Mouse (Mus musculus) heart, adult 8-10 months (tissue): ENCODE results near the gene Noxa1. TPM values are rescaled to one million over a fixed set of nuclear protein-coding genes. Genes with fewer than 3 reads are reported as not detected.

Source experiments
- DNase-seq: peaks from one replicate; pipeline ENCODE4 v3.0.0; 2022; ENCODE audit warnings: low spot score
- total RNA-seq, 4 experiments: library from RNA; stranded (reverse); gene quantifications; 2 replicates each; pipeline ENCODE4 v1.2.4; 2022

Gene Noxa1
- total RNA-seq, 4 experiments from 2014 or later = not detected

GRCm38 (mm10) chr2:25098005-25098615, 3.2 kb upstream of the Noxa1 start:
- no peak for DNase-seq

DNA sequence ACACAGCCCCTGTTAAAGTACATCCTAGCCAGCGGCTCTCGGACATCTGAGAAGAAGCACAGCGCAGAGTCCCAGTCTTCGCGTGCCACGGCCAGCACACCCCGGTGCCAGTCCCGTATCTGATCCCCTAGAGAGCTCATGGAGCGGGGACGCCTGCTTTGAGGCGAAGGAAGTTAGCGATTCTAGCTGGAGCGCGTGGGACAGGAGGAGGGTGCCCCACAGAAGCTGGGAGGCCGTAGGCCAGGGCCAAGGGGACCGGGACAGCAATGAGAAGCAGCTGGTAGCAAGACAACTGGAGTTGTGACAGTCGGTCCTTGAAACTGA, 202 bp downstream of the Noxa1 start:
- no peak for DNase-seq

DNA sequence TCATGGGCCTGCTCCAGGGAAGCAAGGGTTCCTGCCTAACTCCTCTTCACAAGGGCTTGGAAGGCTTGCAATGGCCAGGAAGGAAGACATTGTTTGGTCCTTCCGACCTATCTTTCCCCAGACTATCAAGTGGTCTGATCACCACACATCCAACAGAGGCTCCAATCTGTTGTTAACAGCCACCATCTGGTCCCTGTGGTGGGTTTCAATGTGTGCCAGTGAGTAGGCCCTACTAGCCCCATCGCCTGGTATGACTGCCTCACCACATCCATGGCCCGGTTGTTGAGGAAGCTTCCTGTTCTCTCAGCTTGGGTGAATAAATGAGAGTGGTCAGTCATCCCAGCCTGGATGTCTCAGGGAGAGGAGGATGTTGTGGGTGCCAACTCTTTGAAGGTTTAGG, 6.3 kb downstream of the Noxa1 start:
- DNase-seq = no peak

- DNase-seq = no peak
Observed at GRCm38 (mm10) chr2:25087842-25088241, 7.1 kb downstream of the Noxa1 start.

DNA sequence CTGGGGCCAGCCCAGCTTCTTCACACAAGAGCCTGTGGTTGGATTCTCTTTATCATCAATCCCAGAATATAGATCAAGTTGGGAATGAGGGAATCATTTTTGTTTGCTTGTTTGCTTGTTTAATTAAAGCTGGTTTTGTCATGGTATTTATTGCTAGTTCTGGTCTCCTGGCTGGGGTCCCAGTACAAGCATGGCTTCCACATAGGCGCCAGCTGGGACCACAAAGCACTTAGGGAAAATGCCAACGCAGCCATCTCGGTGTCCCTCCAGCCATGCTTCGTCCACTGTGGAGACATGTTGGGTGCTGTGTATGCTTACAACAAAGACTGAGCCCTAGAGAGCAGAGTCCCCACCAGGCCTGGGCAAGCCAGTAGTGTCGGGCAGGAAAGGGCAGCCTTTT, 9.4 kb downstream of the Noxa1 start:
- DNase-seq = no peak

- no peak for DNase-seq
Observed at GRCm38 (mm10) chr2:25083697-25084096, 11.3 kb downstream of the Noxa1 start.

GRCm38 (mm10) chr2:25080076-25080475, 14.9 kb downstream of the Noxa1 start, which contains the start of gene Entpd8:
Gene Entpd8 (plus strand): TSS chr2:25080304.
- no peak for DNase-seq

- DNase-seq = no peak
Observed at GRCm38 (mm10) chr2:25078967-25079366, 16.0 kb downstream of the Noxa1 start.

GRCm38 (mm10) chr2:25075506-25075905, 19.4 kb downstream of the Noxa1 start:
- no peak for DNase-seq

DNA sequence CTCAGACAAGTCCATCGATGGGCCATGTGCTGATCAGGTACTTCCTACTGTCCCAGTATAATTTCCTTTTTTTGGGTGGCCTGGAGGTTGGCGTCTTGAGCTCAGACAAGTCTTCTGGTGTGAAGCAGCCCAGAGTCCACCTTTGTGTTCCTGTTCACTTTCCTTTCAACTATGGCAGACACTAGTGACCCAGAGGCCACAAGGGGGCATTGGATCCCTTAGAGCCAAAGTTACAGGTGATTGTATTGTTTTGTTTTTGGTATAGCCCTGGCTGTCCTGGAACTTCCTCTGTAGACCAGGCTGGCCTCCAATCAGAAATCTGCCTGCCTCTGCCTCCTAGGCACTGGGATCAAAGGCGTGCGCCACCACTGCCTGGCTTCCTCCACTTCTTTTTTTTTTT, 22.6 kb downstream of the Noxa1 start:
- no peak for DNase-seq

- no peak for DNase-seq
Observed at GRCm38 (mm10) chr2:25069537-25069936, 25.4 kb downstream of the Noxa1 start.

- no peak for DNase-seq
Observed at GRCm38 (mm10) chr2:25066552-25066951, 28.4 kb downstream of the Noxa1 start.

GRCm38 (mm10) chr2:25065537-25065936, 29.4 kb downstream of the Noxa1 start:
- no peak for DNase-seq

DNA sequence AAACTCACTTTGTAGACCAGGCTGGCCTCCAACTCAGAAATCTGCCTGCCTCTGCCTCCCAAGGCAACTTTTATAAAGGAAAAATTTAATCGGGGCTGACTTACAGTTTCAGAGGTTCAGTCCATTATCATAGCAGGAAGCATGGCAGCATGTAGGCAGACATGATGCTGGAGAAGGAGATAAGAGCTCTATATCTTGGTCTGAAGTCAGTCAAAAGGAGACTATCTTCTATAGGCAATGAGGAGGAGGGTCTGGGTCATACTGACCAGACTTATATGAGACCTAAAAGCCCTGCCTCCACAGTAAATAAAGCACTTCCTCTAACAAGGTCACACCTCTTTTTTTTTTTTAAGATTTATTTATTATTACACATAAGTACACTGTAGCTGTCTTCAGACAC, 30.7 kb downstream of the Noxa1 start:
- no peak for DNase-seq

- no peak for DNase-seq
Observed at GRCm38 (mm10) chr2:25063523-25063922, 31.4 kb downstream of the Noxa1 start.

DNA sequence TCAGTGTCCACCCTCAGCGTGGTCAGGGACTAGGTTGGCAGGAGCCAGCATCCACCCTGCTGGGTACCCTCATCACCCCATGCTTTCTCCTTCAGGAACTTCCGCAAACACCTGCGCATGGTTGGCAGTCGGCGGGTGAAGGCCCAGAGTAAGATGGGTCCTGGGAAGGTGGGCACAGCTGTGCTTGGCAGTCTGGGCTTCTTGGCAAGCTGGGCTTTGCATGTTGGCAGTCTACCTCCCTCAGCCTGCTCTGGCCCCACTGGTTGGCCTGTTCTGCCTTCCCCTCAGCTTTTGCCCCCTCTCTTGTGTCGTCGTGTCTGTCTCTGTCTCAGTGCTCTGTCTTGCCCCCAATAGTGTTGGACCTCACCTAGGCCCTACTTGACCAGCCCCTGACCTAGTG, 36.0 kb downstream of the Noxa1 start:
- no peak for DNase-seq

DNA sequence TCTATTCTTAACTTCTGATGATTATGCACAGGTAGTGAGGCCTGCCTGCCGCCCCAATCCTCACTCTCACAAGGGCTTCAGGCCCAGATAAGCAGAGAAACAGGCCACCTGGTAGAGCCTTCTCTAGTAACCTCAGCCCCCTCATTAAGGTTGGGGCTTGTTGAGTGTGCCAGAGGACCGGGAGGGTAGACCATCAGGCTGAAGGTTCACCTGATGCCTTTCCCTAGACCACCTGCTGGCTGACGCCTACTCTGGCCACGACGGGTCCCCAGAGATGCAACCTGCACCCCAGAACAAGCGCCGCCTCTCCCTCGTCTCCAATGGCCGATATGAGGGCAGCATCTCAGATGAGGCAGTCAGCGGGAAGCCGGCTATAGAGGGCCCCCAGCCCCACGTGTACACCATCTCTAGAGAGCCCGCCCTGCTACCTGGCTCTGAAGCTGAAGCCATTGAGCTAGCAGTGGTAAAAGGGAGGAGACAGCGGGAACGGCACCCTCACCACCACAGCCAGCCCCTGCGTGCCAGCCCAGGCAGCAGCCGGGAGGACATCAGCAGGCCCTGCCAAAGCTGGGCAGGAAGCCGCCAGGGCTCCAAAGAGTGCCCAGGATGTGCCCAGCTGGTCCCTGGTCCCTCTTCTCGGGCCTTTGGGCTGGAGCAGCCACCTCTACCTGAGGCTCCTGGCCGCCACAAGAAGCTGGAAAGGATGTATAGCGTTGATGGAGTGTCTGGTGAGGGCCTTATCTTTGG, 39.4 kb downstream of the Noxa1 start:
- DNase-seq = no peak

DNA sequence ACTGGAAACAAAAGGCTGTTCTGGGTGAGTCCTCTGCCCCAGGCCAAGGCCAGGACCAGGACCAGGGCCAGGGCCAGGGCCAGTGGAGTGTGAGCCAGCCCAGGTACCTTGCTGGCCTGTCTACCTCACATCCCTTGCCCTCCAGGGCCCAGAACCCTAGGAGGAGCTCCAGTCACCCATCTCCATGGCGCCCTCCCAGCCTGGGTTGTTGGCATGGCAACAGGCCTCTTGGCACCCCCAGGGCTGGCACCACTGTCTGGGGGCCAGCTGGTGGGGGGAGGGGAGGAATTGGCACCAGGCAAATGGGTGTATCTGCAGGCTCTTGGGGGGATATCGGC, 39.9 kb downstream of the Noxa1 start:
- DNase-seq = no peak

DNA sequence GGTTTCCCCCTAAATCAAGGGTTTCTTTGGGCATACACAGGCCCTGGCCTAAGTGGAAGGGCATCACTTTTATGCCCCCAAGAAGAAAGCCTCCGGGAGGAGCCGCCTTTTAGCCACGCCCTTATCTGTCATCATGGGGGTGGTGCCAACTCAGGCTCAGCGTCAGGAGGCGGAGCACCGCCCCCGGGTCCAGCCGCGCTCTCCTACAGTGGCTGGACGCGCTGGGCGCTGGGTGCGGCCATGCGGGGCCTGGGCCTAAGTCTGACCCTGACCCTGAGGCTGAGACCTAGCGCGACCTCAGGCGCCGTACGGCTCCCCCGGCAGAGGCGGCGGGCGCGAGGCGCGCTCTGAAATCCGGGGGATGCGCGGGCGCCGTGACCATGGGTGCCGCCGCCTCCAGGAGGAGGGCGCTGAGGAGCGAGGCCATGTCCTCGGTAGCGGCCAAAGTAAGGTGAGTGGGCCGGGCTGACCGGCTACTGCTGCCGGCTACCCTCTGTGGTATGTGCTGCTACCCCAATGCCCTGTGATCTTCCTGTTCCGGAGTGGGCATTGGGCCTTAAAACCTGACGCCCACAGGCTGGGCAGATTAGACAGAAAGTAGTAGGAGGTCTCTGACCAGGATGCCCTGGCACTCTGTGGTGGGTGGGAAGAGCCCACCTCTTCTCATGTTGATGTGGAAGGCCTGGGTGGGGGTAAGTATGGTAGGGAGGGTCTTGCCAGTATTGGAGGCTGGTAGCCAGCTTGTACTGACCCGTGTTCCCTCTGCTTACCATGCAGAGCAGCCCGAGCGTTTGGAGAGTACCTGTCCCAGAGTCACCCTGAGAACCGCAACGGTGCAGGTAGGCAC, 40.5 kb downstream of the Noxa1 start, which contains the start of gene Nsmf:
Gene Nsmf (plus strand): TSS at position 135 of the 847 bp plus-strand sequence.
- DNase-seq = peak; percentile 88

DNA sequence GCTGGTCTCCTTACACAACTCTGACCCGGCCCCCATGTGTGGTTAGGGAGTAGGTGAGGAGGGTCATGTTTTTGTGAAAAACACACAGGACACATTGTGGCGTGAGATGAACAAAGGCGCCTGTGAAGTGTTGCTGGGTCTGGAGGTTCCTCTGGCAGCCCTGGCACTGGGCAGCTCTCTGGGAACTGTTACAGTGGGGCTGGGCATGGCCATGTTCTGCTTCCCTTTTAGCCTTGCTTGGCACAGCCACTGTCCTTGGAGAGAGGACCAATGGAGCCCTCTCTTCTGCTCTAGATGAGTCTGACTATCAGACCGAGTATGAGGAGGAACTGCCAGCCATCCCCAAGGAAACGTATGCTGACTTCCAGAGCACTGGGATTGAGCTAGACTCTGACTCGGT, 41.8 kb downstream of the Noxa1 start:
- no peak for DNase-seq

DNA sequence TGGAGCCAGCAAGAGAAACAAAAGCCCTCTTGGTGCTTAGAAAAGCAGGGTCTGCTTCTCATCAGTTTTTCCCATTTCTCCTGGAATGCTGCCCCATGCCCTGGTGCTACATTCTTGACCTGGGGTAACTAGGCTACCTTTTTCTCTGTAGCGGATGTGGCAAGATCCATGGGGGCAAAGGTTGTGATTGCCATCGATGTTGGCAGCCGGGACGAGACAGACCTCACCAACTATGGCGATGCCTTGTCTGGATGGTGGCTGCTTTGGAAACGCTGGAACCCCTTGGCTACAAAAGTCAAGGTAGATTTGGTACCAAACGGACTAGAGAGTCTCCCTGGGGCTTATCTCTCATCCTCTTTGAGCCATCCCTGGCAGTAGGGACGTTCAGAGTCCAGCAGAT, 43.5 kb downstream of the Noxa1 start:
- no peak for DNase-seq

GRCm38 (mm10) chr2:25050921-25051320, 44.0 kb downstream of the Noxa1 start:
- DNase-seq = no peak

GRCm38 (mm10) chr2:25040089-25040488, 54.9 kb downstream of the Noxa1 start:
- DNase-seq = no peak
